Mouse (Mus musculus) left cerebral cortex, postnatal 10 days (tissue): ENCODE results near the gene Plxnb2. TPM values are rescaled to one million over a fixed set of nuclear protein-coding genes. Genes with fewer than 3 reads are reported as not detected.
A peak's percentile ranks its signal among the peaks of the same experiment; 100 is the strongest.

Experiments
- DNase-seq, 2 experiments: peaks; one replicate each; pipeline ENCODE4 v3.0.0; 2021 to 2022; ENCODE audit warnings: low spot score in 2 of 2, mixed read lengths in 1 of 2; ENCODE audit errors: extremely low spot score in 1 of 2
- intact Hi-C: fragments of 180-260 bp; cut with DNase I; formaldehyde crosslinking; loops from one replicate; pipeline ENCODE4 v1.15.1; 2025
- total RNA-seq, 2 experiments: library from RNA; stranded (reverse); gene quantifications; 2 replicates each; pipeline ENCODE4 v1.2.3; 2021

The Plxnb2 gene
- total RNA-seq, result 10 to 100 TPM; 49.0 to 52.3 TPM

DNA sequence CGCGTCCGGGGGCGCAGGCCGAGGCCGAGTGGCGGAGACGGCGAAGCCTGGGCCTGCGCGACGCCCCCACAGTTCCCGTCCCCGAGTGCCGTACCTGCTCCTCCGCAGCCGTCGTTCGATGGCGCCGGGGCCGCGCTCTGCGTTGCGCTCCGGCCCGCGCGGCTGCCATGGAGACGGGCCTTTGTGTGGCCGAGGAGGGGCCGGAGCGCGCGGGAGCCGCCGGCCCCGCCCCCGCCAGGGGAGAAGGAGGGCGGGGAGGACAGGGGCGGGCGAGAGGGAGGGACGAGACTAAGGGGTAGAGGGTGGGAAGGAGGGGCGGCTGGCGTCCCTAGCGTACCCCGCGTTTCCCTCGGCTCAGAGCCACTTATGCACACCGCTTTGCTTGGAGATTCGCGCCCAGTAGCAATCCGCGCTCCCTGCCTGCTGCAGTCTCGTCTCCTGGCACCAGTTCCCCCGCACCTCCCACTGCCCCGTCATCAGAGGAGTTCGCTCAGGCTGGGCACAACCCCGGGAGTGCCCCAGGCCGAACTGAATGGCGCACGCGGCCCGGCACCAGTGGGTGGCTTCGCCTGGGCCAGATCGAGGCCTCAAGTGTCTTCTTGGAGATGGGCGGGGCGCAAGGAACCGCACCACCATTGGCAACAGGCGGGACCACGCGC, at the start of gene Plxnb2:
Gene Plxnb2, minus strand, starts transcription at position 218 of the 659 bp plus-strand sequence.
- peak; percentile 76 to 89 for DNase-seq
- intact Hi-C loops, result loop anchor here (5.0 kb wide), 1 partner anchor 53 kb away; the partner anchor contains the start of gene Hdac10

DNA sequence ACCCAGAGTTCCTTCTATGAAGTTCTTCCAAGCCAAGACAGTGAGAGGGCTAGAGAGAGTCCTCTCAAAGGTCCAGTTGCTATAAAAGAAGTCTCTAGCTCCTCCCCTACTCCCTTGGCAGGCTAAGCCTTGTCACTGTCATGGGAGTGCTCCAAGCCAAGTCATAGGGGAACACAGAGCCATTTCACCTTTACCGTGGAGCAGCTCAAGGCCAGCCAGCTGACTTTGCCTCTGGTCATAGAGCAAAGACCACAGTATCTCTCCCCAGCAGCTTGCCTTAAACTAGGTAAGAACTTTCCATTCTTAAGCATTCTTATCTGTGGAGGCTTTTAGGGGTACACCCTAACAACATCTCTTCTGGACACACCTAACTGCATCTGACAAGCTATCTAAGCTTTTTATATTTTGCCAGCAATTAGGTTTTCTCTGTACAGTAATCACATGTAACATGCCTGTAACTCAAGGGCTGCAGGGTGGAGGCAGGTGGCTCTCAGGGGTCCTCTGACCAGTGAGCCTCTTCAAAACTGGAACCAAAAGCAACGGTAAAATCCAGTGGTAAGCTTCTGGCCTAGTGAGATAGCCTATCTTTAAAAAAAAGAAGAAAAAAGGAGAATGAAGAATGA, 35.1 kb upstream of the Plxnb2 start:
- no peak for DNase-seq
- intact Hi-C loops, result loop anchor here (10.0 kb wide), 1 partner anchor 281 kb away; no protein-coding TSS in a partner anchor

DNA sequence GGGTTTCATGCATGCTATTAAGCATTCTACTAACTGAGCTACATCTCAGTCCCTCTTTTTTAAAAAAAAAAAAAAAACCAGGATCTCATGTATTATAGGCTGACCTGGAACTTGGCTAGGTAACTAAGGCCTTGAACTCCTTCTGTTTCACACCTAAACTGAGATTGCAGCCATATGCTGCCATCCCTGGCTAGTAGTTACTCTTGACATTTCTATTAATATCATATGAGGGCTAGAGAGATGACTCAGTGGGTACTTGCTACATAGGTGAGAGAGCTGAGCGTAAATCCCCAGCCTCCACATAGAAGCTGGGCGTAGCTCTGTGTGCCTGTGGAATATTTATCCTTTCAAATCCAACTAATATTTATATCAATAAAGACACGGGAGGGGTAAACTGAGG, 34.4 kb upstream of the Plxnb2 start:
- no peak for DNase-seq
- intact Hi-C loops, result loop anchor here (5.0 to 10.0 kb wide), 2 partner anchors 88 to 280 kb away; partner anchors contain the start of gene Hdac10

DNA sequence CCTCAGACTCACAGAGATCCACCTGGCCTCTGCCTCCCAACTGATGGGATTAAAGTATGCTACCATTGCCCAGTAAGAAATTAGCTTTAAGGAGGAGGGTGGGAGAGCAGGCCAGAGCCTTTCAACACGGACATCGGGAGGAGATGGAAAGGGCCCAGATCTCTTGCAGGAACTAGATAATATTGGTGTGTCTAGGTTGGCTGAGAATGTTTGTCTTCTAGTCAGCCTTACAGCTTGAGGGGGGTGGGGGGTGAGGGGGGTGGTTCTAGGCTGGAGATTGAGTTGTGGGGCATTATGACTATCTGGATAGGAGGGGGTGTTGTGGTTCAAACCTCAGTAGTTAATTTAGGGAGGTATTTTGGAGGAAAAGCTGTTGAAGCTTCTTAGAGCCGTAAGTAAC, 32.9 kb upstream of the Plxnb2 start:
- intact Hi-C loops, result loop anchor here (5.0 to 10.0 kb wide), 2 partner anchors 86 to 279 kb away; partner anchors contain the start of gene Hdac10
- no peak for DNase-seq

DNA sequence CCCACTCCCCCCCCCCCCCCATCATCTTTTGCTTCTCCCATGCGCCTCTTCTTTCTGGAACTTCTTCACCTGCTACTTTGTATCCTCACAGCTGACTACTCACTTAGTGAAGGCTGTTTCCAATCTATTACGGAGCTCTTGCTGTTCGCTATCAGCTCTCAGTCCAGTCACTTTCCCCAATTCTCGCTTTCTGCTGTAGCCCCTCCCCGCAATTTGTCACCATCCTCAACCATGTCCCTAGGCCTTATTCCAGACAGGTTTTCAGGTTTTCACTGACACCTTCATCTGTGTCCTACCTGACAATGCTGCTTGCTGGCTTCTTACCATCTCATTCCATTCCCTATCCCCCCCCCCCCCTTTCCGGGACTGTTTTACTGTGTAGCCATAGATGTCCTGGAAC, 31.9 kb upstream of the Plxnb2 start:
- intact Hi-C loops, result loop anchor here (5.0 to 10.0 kb wide), 2 partner anchors 85 to 278 kb away; partner anchors contain the start of gene Hdac10
- no peak for DNase-seq

DNA sequence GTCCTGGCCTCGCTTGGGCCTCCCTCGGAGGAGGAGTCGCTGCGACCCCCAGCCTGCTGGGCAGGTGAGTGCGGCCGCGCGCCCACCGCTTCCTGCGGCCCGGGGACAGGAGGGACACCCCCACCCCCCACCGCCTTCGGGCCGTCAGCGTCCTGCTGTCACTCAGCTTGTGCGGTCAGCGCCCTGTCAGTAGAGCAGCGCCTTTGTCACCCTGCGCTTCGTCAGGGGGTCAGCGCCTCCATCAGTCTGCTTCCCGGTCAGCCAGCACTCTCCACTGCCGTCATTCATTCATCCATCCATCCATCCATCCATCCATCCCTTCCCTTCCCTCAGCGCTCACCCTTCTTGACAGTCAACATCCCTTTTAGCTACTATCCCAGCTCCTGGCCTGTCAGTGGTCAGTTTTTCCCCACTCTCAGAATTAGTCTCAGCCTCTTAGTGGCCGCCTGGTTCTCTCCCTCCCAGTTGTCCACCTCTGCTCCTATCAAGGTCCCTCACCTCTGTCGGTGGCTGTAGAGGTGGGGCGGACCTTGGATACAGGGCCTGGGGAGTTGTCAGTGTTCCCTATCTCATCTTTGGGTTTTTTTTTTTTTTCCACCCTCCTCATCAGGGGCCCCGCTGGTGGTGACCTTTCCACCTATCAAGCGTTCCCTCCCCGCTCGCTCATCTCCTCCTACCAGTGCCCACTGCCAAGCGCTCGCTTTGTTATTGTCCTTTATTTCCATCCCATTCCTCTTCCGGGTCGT, 31.3 kb upstream of the Plxnb2 start:
- intact Hi-C loops, result loop anchor here (5.0 to 10.0 kb wide), 2 partner anchors 85 to 277 kb away; partner anchors contain the start of gene Hdac10
- peak in 1 of 2 experiments; percentile 37 for DNase-seq

DNA sequence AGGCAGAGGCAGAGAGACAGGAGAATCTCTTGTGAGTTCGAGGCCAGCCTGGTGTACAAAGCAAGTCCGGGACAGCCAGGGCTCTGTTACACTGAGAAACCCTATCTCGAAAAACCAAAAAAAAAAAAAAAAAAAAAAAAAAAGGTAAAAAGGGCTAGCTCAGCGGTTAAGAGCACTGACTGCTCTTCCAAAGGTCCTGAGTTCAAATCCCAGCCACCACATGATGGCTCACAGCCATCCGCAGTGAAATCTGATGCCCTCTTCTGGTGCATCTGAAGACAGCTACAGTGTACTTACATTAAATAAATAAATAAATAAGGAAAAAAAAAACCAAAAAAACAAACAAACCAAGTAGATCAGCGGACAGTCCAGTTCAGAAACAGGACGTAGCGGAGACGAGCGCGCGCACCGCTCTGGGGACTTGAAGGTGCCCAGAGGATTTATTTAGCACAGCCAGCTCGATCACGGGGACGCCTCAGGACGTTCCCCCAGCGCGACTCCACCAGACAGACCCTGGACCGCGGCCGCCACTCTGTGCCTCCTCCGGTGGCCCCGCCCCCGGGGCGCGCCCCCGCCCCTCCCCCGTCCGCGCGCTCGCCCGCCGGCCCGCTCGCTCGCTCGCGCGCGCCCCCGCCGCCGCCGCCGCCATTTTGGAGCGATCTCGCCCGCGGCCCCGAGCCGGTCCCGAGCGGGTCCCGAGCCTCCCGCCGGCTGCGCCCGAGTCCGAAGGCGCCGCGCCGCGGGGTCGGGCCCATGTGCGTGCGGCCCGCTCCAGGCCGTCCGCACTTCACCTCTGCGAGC, 30.5 kb upstream of the Plxnb2 start, which contains the start of gene Ppp6r2:
Gene Ppp6r2, plus strand, starts transcription at position 639 of the 801 bp plus-strand sequence.
- peak; percentile 72 to 92 for DNase-seq
- intact Hi-C loops, result loop anchor here (5.0 to 10.0 kb wide), 2 partner anchors 84 to 276 kb away; partner anchors contain the start of gene Hdac10

DNA sequence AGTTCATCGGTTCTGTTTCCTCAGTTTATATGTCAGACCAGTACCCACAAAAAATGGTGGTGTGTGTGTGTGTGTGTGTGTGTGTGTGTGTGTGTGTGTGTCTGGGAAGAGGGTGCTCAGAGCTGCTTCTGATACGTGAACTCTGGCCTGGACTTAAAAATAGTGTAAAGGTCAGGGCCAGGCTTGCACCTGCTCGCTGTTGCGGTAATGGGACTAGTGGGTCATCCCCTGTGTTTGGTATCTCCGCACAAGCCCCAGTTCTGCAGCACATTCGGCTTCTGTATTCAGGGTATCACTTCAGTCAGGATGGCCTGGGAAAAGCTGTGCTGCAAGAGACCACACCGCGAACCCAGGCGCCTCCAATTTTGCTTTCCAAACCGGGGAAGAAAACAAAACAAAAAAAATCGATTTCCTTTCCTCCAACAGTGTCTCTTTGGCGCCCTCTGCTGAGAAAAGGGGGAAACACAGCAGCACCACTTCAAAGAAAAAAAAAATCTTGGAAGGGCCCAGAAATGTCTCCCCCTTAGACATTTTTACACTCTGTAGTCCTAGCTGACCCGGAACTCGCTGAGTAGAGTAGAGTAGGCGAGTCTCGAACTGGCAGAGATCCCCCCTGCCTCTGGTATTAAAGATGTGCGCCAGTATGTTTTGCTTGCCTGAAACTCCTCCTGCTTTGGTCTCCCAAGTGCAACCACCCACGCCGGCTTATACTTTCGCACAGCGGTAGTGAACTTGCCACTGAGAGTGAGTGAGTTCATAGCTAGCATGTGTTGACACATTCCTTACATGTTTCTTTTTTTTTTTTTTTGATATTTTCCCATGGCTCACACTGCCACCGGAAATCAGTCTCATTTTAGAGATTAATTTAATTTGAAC, 29.5 kb upstream of the Plxnb2 start:
- intact Hi-C loops, result loop anchor here (2.0 to 10.0 kb wide), 3 partner anchors 53 to 275 kb away; partner anchors contain the start of gene Hdac10
- peak; percentile 80 to 89 for DNase-seq

DNA sequence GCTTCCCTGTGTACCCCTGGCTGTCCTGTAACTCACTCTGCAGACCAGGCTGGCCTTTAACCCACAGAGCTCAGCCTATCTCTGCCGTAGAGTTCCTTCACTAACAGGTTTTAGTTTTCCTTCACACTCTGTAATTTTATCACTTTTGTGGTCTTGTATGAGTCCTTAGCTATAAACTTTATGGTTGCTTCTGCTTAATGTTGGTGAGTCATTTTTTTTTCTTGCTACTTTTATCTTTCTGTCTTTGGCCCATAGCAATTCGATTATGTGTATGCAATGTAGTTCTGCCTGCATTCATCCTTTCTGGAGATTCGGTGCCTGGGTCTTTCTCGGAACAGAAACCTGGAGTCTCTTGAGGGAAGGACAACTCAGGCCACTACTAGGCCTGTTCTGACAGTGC, 26.9 kb upstream of the Plxnb2 start:
- intact Hi-C loops, result no loop called here
- no peak for DNase-seq

DNA sequence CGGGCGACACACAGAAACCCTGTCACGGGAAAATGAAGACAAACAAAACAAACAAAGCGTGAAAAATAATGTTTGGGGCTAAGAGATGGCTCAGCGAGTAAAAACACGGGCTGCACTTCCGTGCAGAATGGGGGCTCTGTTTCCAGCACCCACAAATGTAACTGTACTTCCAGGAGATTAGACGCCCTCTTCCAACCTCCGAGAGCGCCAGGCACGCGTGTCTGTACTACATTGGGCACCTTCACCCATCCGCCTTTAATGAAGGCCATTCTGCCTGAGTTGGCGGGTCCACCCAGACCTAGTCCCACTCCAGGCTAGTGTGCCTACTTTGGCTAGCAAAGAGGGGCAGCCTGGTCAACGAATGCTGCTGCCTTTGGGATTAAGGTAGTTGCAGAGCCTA, 16.5 kb upstream of the Plxnb2 start:
- DNase-seq, result no peak
- intact Hi-C loops, result loop anchor here (5.0 kb wide), 1 partner anchor 75 kb away; the partner anchor contains the start of gene Tubgcp6

DNA sequence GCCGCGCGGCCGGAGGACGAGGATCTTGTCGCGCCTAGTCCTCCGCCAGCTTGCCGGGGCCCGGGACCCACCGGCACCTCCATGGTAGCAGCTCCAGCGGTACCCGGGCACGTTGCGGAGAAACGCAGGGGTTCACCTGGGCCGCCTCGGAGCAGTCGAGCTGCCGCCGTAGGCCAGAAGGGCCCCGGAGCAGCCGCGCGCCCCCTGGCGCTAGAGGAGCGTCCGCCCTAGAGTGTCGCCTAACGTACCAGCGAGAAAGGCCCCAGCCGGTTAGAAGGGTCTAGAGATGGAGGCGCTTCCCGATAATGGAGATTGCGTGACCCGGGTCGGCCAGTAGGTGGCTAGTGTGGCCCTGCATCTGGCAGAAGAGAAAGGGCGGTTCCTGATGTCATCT, 15.7 kb upstream of the Plxnb2 start, which contains the start of gene Dennd6b:
Gene Dennd6b, minus strand, starts transcription at position 184 of the 394 bp plus-strand sequence.
- intact Hi-C loops, result loop anchor here (5.0 kb wide), 1 partner anchor 74 kb away; the partner anchor contains the start of gene Tubgcp6
- peak; percentile 96 to 97 for DNase-seq

DNA sequence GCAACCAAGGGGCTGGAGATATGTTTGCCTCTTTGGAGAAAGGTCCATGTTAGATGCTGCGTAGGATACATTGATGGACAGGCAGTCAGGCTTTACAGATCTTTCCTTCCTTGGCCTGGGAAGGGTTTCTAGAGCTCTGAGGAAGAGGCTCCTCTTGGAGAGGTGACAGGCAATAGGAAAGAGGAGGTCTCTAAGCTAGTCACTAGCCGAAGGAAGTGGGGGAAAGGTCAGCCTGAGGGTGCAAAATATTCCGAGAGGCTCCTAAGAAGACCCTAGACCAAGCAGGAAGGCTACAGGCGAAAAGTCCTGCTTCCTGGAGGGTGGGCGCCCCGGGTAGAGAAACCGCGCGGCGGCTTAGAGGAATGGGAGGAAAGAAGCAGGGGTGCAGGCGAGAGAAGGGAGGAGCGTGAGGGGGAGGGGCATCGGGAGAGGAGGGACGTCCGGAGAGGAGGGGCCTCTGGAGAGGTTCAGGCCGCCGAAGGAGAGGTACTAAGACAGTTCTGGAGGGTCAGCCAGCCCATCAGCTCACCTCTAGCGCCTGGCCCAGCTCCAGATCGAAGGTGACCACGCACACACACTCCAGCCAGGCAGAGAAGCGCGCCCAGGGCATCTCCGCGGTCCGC, 15.2 kb upstream of the Plxnb2 start:
- intact Hi-C loops, result loop anchor here (5.0 kb wide), 1 partner anchor 74 kb away; the partner anchor contains the start of gene Tubgcp6

DNA sequence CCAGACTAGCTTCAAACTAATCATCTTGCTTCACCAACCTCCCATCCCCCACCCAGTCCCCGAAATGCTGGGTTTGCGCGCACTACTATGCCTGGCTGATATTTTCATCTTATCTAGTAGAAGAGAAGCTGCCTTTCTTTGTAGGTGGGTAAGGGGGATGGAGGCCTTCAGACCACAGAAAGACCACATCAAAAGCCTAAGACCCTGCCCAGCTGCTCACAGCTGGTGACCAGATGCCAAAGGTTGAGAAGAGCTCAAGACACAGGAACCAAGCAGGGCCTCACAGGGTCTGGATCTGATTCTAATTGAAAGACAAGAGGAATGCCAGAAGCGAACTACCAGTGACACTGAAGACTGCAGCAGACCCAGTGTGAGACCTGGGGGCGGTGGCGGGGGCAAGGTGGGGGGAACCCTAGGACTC, 14.7 kb upstream of the Plxnb2 start:
- intact Hi-C loops, result loop anchor here (5.0 kb wide), 1 partner anchor 73 kb away; the partner anchor contains the start of gene Tubgcp6
- no peak for DNase-seq

More for the DNA sequence above, 15.2 kb upstream of the Plxnb2 start:
- peak; percentile 86 to 95 for DNase-seq

DNA sequence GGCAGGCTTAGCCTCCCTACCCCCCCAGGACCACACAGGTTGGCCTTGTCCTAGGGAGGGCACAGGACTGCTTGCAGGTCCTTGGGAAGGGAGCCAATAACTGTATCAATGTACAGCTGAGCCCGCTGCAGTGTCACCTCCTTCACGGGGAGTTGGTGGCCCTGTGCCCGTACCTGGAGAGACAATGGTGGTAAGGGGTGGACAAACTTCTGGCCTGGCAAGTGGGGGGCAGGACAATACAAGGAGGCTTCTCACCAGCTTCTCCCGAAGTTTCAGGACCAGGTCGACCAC, 4.3 kb upstream of the Plxnb2 start:
- intact Hi-C loops, result loop anchor here (5.0 kb wide), 1 partner anchor 58 kb away; the partner anchor contains the start of gene Hdac10
- no peak for DNase-seq

DNA sequence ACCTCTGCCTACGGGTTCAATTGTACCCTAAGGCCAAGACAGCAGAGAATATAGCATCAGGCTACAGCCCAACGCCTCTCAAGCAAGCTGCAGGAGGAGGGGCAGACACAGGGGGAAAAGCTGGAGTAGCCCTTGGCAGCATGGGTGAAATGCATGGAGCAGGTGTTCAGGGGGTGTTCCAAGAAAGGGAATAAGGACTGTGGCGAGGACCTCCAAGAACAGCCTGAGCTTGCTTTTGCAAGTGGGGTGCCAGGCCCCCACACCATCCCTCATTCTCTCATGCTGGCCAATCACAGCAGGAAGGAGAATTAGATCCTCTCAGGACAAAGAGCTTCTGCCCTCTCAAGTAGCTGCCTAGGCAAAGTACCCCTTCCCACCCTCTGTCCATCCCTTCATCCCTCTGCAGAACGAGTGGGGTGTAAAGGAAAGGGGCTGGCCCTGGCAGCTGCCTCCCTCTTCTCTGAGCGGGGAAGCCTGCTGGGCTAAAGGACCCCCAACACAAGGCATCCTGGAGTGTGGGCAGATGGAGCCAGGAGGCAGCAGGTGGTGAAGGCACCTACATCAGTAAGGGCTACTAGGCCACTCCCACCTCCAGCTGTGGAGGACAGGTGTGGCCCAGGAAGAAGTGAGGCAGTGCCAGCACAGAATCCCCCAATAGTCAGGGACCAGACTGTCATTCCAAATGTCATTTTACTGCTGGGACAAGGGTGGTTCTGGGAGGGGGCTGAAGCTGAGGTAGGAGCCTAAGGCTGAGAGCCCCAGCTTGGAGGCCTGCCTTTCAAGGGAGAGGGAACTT, 3.8 kb upstream of the Plxnb2 start:
- intact Hi-C loops, result loop anchor here (5.0 kb wide), 1 partner anchor 57 kb away; the partner anchor contains the start of gene Hdac10
- no peak for DNase-seq

DNA sequence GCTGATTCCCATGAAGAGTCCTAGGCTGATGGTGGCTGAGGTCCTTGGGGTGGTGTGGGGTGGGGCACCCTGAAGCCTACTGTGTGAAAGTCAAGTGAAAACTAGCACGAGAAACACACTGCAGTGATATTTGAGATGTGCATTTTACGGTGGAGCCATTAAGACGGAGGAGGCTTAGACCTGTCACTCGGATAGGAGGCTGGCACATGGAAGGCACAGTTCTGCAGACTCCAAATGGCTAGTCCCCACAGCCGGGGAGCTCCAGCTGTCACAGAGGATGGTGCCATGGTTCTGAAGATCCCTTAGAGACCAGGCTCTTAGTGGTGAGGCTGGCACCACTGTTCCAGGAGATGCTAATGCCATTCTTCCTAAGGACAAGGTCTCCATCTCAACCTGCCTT, 2.3 kb upstream of the Plxnb2 start:
- DNase-seq, result no peak
- intact Hi-C loops, result loop anchor here (5.0 kb wide), 1 partner anchor 56 kb away; the partner anchor contains the start of gene Hdac10
